Comparison of ENCODE assay signal across 27 mouse cellular contexts in genomic region chr2:179228096-179228495, GRCm38 (mm10).
DNase-seq lines count a peak whose midpoint lies in the region; ATAC-seq lines count a peak whose summit lies in the region.
"Had no signal": no experiment of that assay in that cellular context is flagged by ENCODE, and none has a peak within 500 bp of the region (broad histone marks: within the 10 kb centered on the region; RNA-seq: fewer than 3 reads in every experiment).

No protein-coding gene starts in this region.

- H3K9ac ChIP-seq in embryonic facial prominence, embryonic 11.5 days (replicated peaks; ENCODE audit: low read length), result no peak overlapping the region
- H3K9ac ChIP-seq: hindbrain, embryonic 12.5 days; liver, embryonic 12.5 days; liver, postnatal 0 days had no signal

- DNase-seq in embryo, embryonic 11 days, result peak; percentile 31
- DNase-seq in embryonic facial prominence, embryonic 11.5 days (ENCODE audit: low spot score), result peak; percentile 62
- peak; percentile 37 for DNase-seq in limb, embryonic 10.5 days (ENCODE audit: low spot score)
- DNase-seq in skeletal muscle tissue, adult 2 months (ENCODE audit: low read depth, low spot score), result peak; percentile 10
- no peak for DNase-seq in cerebellum, postnatal 4 days (ENCODE audit: low spot score in 2 of 2)
- no peak for DNase-seq in lung, postnatal 4 days
- DNase-seq: adrenal gland, adult 2 months; adrenal gland, postnatal 36 days; B cell, adult 2 months; cerebellum, adult 18-20 months; cerebellum, postnatal 14 days; gastrocnemius, postnatal 10 days; heart, postnatal 36 days; kidney, adult 8-10 months; layer of hippocampus, postnatal 36 days; left cerebral cortex, postnatal 4 days; liver, postnatal 0 days; thymus, postnatal 4 days had no signal

- no peaks in the 10 kb centered on the region for H3K4me1 ChIP-seq in embryonic facial prominence, embryonic 11.5 days (ENCODE audit: control insufficient read depth, insufficient read depth, low read length)
- peaks cover 9% of the 10 kb centered on the region for H3K4me1 ChIP-seq in limb, embryonic 10.5 days
- H3K4me1 ChIP-seq: hindbrain, embryonic 12.5 days; liver, embryonic 12.5 days had no signal

- no peak overlapping the region for H3K4me3 ChIP-seq in embryonic facial prominence, embryonic 11.5 days (ENCODE audit: low read depth, low read length)
- no peak overlapping the region for H3K4me3 ChIP-seq in limb, embryonic 10.5 days
- H3K4me3 ChIP-seq: erythroblast, embryonic 14.5 days; hindbrain, embryonic 12.5 days; liver, embryonic 12.5 days had no signal

- no peaks in the 10 kb centered on the region for H3K36me3 ChIP-seq in embryonic facial prominence, embryonic 11.5 days (replicated peaks; ENCODE audit: control insufficient read depth, insufficient read depth, low read depth, low read length)
- no peaks in the 10 kb centered on the region for H3K36me3 ChIP-seq in limb, embryonic 10.5 days
- H3K36me3 ChIP-seq: hindbrain, embryonic 12.5 days; liver, embryonic 12.5 days had no signal

- H3K4me2 ChIP-seq in embryonic facial prominence, embryonic 11.5 days (ENCODE audit: low read depth, low read length), result no peak overlapping the region
- H3K4me2 ChIP-seq: heart, embryonic 11.5 days; hindbrain, embryonic 12.5 days; liver, embryonic 12.5 days had no signal

- ATAC-seq in embryonic facial prominence, embryonic 11.5 days (replicated peaks; ENCODE audit: insufficient number of reproducible peaks, low FRiP score, low TSS enrichment, low read depth), result 0 out of 2 replicates have a peak, but pooled peaks have one; percentile 64
- ATAC-seq: forebrain, embryonic 16.5 days; intestine, embryonic 16.5 days; liver, embryonic 12.5 days; liver, postnatal 0 days; lung, postnatal 0 days; midbrain, embryonic 16.5 days had no signal

- no peak overlapping the region for H3K27ac ChIP-seq in embryonic facial prominence, embryonic 11.5 days (replicated peaks; ENCODE audit: low read depth, low read length)
- 0 out of 2 replicates have a peak overlapping the region, but pooled peaks have one; percentile 19 for H3K27ac ChIP-seq in limb, embryonic 10.5 days
- H3K27ac ChIP-seq: hindbrain, embryonic 12.5 days; kidney, postnatal 0 days; liver, embryonic 12.5 days had no signal

- no peaks in the 10 kb centered on the region for H3K27me3 ChIP-seq in embryonic facial prominence, embryonic 11.5 days (ENCODE audit: control insufficient read depth, insufficient read depth, low read length)
- H3K27me3 ChIP-seq in limb, embryonic 10.5 days (ENCODE audit: low read depth, poor library complexity, severe bottlenecking), result no peaks in the 10 kb centered on the region
- H3K27me3 ChIP-seq: hindbrain, embryonic 12.5 days; liver, embryonic 12.5 days had no signal

- WGBS in embryonic facial prominence, embryonic 11.5 days, result 40% methylated on average over 7 of the region's 7 CpGs
- WGBS in limb, embryonic 10.5 days, result 62% methylated on average over 7 of the region's 7 CpGs

- H3K9me3 ChIP-seq in embryonic facial prominence, embryonic 11.5 days (replicated peaks; ENCODE audit: control insufficient read depth, low read length), result no peaks in the 10 kb centered on the region
- H3K9me3 ChIP-seq in limb, embryonic 10.5 days (replicated peaks), result no peaks in the 10 kb centered on the region
- H3K9me3 ChIP-seq: hindbrain, embryonic 12.5 days; liver, embryonic 12.5 days had no signal

Comparison
In these comparisons a context has a peak if more than half of its experiments do, and no peak if none do; other contexts are left out.
1. DNase-seq: peak in embryo, embryonic 11 days (single experiment), embryonic facial prominence, embryonic 11.5 days (single experiment), limb, embryonic 10.5 days (single experiment) and skeletal muscle tissue, adult 2 months (single experiment); none in cerebellum, postnatal 4 days (0 of 2) and lung, postnatal 4 days (0 of 2).